Mouse (Mus musculus): ENCODE measurements around the gene Nphp4.

The Nphp4 gene

DNA sequence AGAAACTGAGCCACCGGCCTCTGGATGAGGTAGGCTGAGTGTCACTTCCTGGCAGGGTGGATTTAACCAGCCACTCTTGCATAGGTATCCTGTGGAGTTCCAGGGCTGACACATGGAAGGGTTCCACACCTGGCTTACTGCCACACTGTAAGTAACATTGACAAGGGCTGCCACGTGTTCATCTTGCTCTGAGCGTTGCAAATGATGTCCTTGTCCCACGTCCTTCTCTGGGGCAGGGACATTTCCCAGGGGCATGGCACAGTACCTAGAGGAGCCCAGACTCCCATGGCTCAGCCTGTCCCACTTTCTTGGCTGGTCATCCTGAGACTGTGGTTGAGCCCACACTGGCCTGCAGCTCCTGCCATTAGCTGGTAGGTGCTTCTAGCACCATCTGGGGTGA is 91.5 kb downstream of the Nphp4 start:
- DNase-seq (ENCODE audit: low spot score): no peak

DNA sequence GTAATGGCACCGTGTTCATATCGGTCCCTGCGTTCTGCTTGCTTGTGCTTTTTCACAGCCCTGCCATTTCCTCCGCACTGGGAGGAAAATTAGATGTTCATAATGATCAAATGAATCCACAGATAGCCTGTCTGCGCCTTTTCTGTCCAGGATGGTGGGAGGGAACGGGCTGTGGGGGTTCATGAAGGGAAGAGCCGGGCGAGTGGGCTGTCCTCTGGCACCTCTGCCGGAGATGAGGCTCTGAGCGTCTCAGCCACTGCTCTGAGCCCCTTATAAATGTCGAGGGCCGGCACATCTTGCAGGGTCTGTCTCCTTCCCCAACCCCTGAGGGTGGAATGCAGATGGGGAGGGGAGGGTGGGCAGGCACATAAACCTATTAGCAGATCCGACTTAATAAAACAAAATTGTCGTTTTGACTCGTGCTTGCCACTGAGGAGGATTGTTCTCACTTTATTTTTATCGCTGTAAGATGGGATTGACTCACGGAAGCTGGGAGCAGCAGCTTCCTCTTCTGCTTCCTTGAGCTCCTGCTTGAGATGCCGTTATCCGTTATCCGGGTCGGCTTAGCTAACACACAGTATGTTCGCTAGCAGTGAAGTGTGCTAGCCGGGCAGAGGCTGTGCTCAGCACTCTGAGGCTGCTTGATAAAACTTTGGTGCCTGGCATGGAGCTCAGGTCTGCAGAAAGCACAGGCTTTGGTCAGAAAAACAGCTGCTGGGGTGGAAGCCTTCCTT is 92.3 kb downstream of the Nphp4 start:
- no peak for DNase-seq (ENCODE audit: low spot score)

DNA sequence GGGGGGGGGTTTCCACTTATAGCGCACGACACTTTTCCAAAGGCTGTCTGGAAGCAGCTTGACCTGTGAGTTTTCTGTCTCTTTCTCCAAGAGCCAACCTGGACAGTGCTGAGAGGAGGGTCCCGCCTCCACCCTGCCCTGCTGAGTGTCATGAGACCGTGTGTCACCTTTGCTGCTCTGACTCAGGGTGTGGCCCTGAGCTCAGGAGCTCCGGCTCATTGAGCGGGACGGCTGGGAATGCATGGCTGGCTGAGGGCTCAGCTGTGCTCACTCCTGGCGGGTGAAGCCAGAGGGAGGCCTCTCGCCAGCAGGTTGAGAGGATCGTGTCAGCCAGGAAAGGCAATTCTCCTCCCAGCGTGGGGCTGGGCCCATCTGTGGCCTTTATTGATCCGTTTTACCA is 97.8 kb downstream of the Nphp4 start:
- DNase-seq (ENCODE audit: low spot score): no peak

DNA sequence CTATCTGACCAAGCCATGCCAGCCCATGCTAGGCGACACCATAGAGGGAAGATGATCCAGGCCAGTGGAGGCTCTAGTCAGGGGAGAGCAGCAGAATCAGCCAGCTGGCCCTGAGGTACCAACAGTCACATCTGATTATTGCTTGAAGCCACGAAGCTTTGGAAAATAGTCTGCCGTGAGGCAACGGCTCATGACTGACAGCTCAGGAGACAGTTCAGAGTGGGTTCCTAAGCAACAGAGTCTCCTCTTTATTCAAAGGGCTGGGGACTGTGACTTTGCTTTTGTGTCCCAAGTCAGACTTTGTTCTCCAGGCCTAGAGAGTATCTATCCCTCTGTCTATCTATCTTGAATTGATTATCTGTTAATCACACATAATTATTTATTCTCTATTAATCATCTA is 100.3 kb downstream of the Nphp4 start:
- no peak for DNase-seq (ENCODE audit: low spot score)

DNA sequence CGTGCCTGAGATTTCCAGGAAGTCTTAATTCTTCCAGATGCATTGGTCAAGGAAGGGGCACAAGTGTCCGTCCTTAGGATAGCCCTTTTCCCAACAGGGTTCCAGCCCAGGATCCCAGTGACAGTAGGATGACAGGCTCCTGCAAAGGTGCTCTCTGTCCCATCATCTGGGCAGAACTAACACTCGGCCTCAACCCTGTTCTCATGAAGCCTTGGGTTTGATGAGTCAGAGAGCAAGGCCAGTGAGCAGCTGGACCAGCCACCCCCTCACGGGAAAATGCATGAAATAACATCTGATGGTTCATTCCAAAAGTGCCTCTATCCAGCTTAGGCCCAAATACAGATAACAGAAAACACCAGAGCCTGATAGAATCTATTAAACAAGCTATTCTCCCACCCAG is 103.5 kb downstream of the Nphp4 start:
- no peak for DNase-seq (ENCODE audit: low spot score)

DNA sequence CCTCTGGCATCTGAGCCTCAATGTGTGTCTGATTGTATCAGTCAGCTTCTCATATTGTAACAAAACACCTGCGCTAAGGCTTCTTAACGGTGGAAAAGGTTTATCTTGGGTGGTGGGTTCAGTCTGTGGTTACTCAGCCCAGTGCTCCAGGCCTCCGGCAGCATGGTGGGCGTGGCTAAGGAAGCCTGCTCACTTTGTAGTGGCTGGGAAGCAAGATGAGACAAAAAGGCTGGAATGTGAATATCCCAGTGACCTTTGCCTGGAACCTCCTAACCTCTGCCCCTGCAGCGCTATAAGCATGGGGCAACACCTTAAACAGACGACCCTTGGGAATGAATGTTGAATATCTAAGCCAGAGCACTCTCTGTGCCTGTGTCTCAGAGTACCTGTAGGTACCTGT is 105.7 kb downstream of the Nphp4 start:
- no peak for DNase-seq (ENCODE audit: low spot score)

DNA sequence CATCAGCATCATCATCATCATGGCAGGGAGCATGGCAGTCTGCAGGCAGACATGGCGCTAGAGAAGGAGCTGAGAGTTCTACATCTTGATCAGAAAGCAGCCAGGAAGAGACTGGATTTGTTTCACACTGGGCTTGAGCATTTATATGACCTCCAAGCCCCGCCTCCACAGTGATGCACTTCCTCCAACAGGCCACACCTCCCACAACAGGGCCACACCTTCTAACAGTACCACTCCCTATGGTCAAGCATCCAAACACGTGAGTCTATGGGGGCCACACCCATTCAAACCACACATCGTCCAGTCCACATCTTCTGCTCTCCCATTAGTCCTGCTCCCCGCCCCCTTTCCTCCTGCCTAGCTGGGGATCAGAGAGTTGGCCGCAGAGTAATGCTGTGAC is 107.1 kb downstream of the Nphp4 start:
- DNase-seq (ENCODE audit: low spot score): no peak

DNA sequence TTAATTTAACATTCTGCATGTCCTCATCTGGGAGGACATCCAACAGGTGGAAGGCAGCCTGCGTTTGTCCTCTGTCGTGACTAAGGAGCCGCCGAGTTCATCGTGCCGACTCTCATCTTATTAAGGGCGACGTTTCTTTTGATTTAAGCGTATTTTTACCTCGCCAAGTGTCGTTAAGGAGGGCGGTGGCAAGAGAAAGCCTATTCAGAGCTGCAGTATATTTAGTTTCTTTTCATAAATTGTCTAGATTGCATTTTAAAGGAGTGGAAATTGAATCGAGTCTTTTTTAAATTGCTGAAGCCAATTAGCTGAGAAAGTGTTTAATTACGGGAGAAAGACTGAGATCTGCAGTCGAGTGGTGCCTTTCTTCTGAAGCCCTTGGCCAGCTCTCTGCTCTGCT is 109.0 kb downstream of the Nphp4 start:
- no peak for DNase-seq (ENCODE audit: low spot score)

DNA sequence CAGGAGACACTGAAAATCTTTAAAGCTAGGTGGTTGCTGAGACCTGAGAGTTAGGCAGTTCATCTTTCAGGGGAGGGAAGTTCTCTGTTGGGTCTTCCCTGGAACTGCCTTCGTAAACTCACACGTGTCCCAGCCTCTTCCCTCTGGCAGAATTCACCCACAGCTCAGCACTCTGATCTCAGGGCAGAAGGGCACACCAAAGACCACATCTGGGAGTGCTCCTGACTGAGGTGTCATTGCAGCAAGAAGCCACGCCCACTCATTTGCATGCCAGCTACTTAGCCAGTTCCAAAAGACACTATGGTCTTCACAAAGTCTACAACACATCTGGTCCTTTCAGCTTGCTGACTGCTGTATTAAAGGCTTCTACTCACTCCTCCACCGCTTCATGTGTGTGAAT is 109.7 kb downstream of the Nphp4 start:
- DNase-seq (ENCODE audit: low spot score): no peak

DNA sequence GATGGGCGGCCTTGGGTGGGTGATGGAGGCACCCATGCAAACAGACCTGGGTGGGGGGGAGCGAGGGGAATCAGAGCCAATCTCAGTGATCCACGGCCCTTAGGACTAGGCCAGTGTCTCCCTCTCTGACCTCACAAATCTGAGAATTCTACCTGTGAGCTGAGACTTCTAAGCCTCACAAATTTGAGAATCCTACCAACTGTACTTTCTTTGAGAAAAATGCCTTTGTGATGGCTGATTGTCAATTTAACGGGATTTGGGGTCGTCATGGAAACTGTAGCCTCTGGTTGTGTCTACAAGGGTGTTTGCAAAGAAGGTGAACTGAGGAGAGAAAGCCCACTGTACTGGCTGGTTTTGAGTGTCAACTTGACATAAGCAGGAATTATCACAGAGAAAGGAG is 127.8 kb downstream of the Nphp4 start:
- DNase-seq (ENCODE audit: low spot score): no peak

DNA sequence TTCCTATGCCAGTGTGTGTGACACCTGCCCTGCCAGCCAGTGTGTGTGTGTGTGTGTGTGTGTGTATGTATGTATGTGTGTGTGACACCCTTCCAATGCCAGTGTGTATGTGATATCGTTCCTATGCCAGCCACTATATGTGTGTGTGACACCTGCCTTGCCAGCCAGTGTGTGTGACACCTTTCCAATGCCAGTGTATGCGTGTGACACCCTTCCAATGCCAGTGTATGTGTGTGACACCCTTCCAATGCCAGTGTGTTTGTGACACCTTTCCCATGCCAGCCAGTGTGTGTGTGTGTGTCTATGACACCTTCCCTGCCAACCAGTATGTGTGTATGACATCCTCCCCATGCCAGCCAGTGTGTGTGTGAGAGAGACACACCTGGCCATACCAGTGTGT is 132.7 kb downstream of the Nphp4 start:
- no peak for DNase-seq (ENCODE audit: low spot score)

DNA sequence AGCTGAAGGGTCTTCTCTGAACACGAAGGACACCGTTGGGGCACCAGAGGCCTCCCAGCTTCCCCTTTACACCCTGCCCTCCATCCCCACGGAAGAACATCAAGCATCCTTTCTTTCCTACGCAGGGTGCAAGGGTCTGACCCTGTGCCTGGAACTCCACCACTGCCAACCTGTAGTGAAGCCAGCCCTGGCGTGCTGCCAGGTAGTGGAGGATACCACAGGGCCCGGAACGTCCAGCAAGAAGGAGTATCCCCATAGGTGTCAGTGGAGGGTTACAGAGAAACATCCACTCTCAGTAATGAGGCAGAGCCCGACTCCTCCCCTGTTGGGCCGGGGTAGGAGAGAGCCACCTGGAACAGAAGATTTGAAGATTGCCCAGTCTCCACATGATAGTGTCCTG is 133.5 kb downstream of the Nphp4 start:
- DNase-seq (ENCODE audit: low spot score): no peak

All from ovary, postnatal 14 days (tissue).